Mouse (Mus musculus) c-Kit-positive CD71-positive TER-119-negative erythroid progenitor cells, embryonic 14.5 days (primary cell): Measurements from ENCODE around the gene Tsc1.

Source experiments
- DNase-seq: peaks from one replicate; pipeline ENCODE4 v3.0.0-alpha.2; 2013; ENCODE audit warnings: low read depth

The Tsc1 gene

GRCm38 (mm10) chr2:28737112-28737511 is 96.1 kb downstream of the Tsc1 start:
- no peak for DNase-seq

DNA sequence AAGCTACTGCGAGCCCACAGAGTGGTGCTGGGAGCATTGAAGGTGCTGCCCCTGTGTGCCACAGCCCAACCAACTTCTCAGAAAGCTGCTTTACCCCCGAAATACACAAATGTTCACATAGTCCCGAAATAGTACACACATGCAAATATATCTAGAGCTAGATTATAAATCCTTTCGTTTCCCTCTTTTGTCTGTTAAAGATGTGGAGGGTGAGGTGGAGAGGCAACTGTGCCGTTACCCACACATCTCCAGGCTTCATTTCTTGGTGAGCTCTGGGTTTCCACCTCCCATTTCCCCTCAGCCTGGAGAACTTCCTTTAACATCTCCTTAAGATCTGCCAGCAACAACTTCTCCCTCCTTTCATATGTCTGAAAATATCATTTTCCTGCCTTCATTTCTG is 99.1 kb downstream of the Tsc1 start:
- DNase-seq = no peak
